Mouse (Mus musculus) heart, adult 2 months (tissue): Measurements from ENCODE around the gene Usp37. TPM values are rescaled to one million over a fixed set of nuclear protein-coding genes. Genes with fewer than 3 reads are reported as not detected.
"Not testable (repeated sequence)": the region's sequence is repeated elsewhere in the genome, so short reads cannot be mapped to it uniquely, and the experiment has no call there.

ENCODE experiments used
- DNase-seq, 2 experiments: peaks; one replicate each; pipeline ENCODE4 v3.0.0; 2021
- H3K27ac ChIP-seq: fragments of 200-600 bp; 2 replicates; pipeline ENCODE4 v1.8.1; 2022
- H3K27me3 ChIP-seq: fragments of 200-500 bp; 2 replicates; pipeline ENCODE4 v1.6.1; 2012; ENCODE audit warnings: mild to moderate bottlenecking, low read length, inconsistent platforms, mixed read lengths; ENCODE audit not compliant: control insufficient read depth, insufficient read depth
- H3K36me3 ChIP-seq: fragments of 200-500 bp; 2 replicates; pipeline ENCODE4 v1.6.1; 2012; ENCODE audit warnings: low read length, inconsistent platforms; ENCODE audit not compliant: control insufficient read depth, insufficient read depth
- H3K4me1 ChIP-seq: fragments of 200-500 bp; 2 replicates; pipeline ENCODE4 v1.6.1; 2011; ENCODE audit warnings: low read length; ENCODE audit not compliant: control insufficient read depth, insufficient read depth
- H3K4me3 ChIP-seq: fragments of 200-600 bp; 2 replicates; pipeline ENCODE4 v1.8.1; 2022
- H3K79me2 ChIP-seq: fragments of 200-500 bp; replicated peaks from 2 replicates; pipeline ENCODE4 v1.6.1; 2012; ENCODE audit warnings: mild to moderate bottlenecking, inconsistent platforms, low read length, moderate library complexity, mixed read lengths; ENCODE audit not compliant: control insufficient read depth, insufficient read depth
- H3K9ac ChIP-seq: fragments of 200-500 bp; 2 replicates; pipeline ENCODE4 v1.6.1; 2012; ENCODE audit warnings: low read depth, mild to moderate bottlenecking, control low read depth, inconsistent platforms, low read length, mixed read lengths
- CTCF ChIP-seq: fragments of 200-600 bp; IDR thresholded peaks from 2 replicates; pipeline ENCODE4 v1.8.1; 2022; ENCODE audit warnings: antibody characterized with exemption, mild to moderate bottlenecking, moderate library complexity
- EP300 ChIP-seq: fragments of 200-500 bp; IDR thresholded peaks from 2 replicates; pipeline ENCODE4 v1.6.1; 2011; ENCODE audit warnings: low read depth, low read length, control low read depth; ENCODE audit not compliant: insufficient read depth
- POLR2A ChIP-seq: fragments of 200-500 bp; IDR thresholded peaks from 2 replicates; pipeline ENCODE4 v1.6.1; 2011; ENCODE audit warnings: mild to moderate bottlenecking, low read depth, low read length, control low read depth; ENCODE audit not compliant: insufficient read depth
- WGBS: fragments of 180-500 bp; shearing (Covaris S2); methylation state at CpG from one replicate; pipeline ENCODE4 v1.1.7; 2018; 5-methylcytosine and 5-hydroxymethylcytosine counted together
- intact Hi-C: fragments of 180-260 bp; cut with DNase I; formaldehyde crosslinking; loops from one replicate; pipeline ENCODE4 v1.15.1; 2025
- polyA plus RNA-seq: library from polyadenylated mRNA; depleted of rRNA; stranded (reverse); fragments of >200 nt; gene quantifications from 2 replicates; pipeline ENCODE4 v1.2.3, GENCODE M21; 2012
- total RNA-seq, 2 experiments: library from RNA; stranded (reverse); gene quantifications; 2 replicates each; pipeline ENCODE4 v1.2.3; 2021

Usp37 gene
- total and polyA plus RNA-seq, 3 experiments, result 2.9 to 8.1 (median 6.5) TPM

DNA sequence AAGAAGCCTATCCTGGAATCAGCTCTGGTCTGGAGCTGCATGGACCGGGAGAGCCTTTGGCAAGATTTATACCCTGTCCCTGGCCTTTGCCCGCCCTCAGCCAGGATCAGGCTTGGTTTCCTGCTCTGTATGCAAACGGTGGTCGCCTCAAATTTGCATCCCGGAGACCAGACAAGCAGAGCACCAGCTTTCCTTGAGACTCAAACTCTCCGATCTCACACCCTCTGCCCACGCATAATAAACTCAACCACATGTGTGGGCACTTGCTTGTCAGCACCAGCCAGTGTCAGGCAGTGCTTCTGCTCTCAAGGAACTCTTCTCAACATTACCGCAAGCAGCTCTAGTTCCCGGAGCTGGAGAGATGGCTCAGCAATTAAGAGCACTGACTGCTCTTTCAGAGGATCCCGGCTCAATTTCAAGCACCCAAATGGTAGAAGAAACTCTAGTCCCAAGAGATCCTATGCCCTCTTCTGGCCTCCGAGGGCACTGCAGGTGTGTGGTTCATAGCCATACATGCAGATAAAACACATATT lies 146.1 kb downstream of the Usp37 start:
- intact Hi-C loops, result loop anchor here (2.0 to 10.0 kb wide), 3 partner anchors 55 to 191 kb away; partner anchors contain the start of genes Bcs1l and Zfp142
- peak; percentile 75 to 77 for DNase-seq
- Histone ChIP-seq H3K4me3 (peak overlapping the region; percentile 54), H3K4me1 (peaks cover 5% of the 10 kb centered on the region; the same call in 1 of the 2 replicates), H3K9ac (peak overlapping the region; percentile 58), H3K36me3 (no peaks in the 10 kb centered on the region), H3K79me2 (no peaks in the 10 kb centered on the region), H3K27ac (peak overlapping the region; percentile 95), H3K27me3 (no peaks in the 10 kb centered on the region)
- TF ChIP-seq POLR2A (no peak), CTCF (peak; percentile 85), EP300 (no peak)
- 5% methylated on average over 11 of the region's 11 CpGs for WGBS

GRCm38 (mm10) chr1:74397268-74397918 lies 146.7 kb downstream of the Usp37 start:
- intact Hi-C loops, result loop anchor here (10.0 kb wide), 1 partner anchor 187 kb away; the partner anchor contains the start of genes Bcs1l and Zfp142
- peak; percentile 95 for TF ChIP-seq POLR2A
- peak; percentile 85 for TF ChIP-seq EP300
- TF ChIP-seq CTCF, result peak; percentile 94; the same call in 1 of the 2 replicates

GRCm38 (mm10) chr1:74396456-74397222 lies 147.4 kb downstream of the Usp37 start:
- DNase-seq, result peak in 1 of 2 experiments; percentile 54
- 16% methylated on average over 12 of the region's 12 CpGs for WGBS
- H3K36me3 ChIP-seq, H3K27me3 ChIP-seq, H3K79me2 ChIP-seq, H3K4me1 ChIP-seq: not testable (repeated sequence)
- peak overlapping the region; percentile 33; the same call in 1 of the 2 replicates for H3K4me3 ChIP-seq
- intact Hi-C loops, result loop anchor here (10.0 kb wide), 1 partner anchor 188 kb away; the partner anchor contains the start of genes Bcs1l and Zfp142
- H3K27ac ChIP-seq, result peak overlapping the region; percentile 95
- H3K9ac ChIP-seq, result peak overlapping the region; percentile 45

More at GRCm38 (mm10) chr1:74397268-74397918, 146.7 kb downstream of the Usp37 start:
- no peaks in the 10 kb centered on the region for H3K36me3 ChIP-seq
- peaks cover 2% of the 10 kb centered on the region; the same call in 1 of the 2 replicates for H3K79me2 ChIP-seq
- H3K27me3 ChIP-seq, result no peaks in the 10 kb centered on the region
- H3K4me3 ChIP-seq, result peak overlapping the region; percentile 54
- peaks cover 5% of the 10 kb centered on the region; the same call in 1 of the 2 replicates for H3K4me1 ChIP-seq
- peak overlapping the region; percentile 58 for H3K9ac ChIP-seq
- DNase-seq, result peak; percentile 100
- peak overlapping the region; percentile 95 for H3K27ac ChIP-seq
- WGBS, result under 1% methylated on average over 41 of the region's 41 CpGs

DNA sequence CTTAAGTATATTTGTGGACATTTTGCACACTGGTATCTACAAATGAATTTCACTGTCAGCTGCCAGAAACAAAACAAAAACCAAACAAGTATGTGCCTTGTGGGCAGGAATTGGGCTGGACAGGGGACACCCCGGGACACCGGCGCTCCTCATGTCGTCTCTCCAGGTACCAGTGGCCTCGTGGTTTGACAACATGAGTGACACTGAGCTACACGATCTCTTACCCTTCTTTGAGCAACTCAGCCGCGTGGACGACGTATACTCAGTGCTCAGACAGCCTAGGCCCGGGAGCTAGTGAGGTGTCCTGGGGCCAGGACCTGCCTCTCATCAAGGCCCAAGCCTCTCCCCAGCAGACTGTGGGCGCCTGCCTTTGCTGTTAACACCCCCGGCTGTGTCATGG lies 148.8 kb downstream of the Usp37 start:
- Histone ChIP-seq H3K79me2 (peaks cover 7% of the 10 kb centered on the region; the same call in 1 of the 2 replicates), H3K27ac (no peak overlapping the region), H3K36me3 (no peaks in the 10 kb centered on the region), H3K4me3 (no peak overlapping the region), H3K27me3 (no peaks in the 10 kb centered on the region; the same call in 1 of the 2 replicates), H3K4me1 (peaks cover 6% of the 10 kb centered on the region; the same call in 1 of the 2 replicates), H3K9ac (no peak overlapping the region)
- WGBS, result 85% methylated on average over 12 of the region's 13 CpGs
- TF ChIP-seq POLR2A (no peak), CTCF (no peak), EP300 (no peak)
- DNase-seq, result no peak
- intact Hi-C loops, result loop anchor here (10.0 kb wide), 1 partner anchor 190 kb away; the partner anchor contains the start of genes Bcs1l and Zfp142

DNA sequence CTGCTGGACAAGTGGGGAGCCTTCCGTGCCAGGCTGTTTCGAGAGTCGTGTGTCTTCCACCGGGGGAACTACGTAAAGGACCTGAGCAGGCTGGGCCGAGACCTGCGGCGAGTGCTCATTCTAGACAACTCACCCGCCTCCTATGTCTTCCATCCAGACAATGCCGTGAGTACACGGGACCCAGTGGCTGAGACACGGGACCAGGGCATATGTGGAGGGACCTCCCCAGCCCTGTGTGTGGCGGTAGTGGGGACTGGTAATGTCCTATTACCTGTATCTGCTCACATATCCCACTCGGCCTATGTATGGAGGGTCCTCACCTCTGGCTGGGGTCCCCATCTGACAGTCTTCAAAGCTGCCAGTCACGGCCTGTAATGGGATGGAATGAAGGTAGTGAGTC lies 149.2 kb downstream of the Usp37 start:
- no peak overlapping the region for H3K4me3 ChIP-seq
- 94% methylated on average over 15 of the region's 15 CpGs for WGBS
- intact Hi-C loops, result loop anchor here (10.0 kb wide), 1 partner anchor 190 kb away; the partner anchor contains the start of genes Bcs1l and Zfp142
- no peaks in the 10 kb centered on the region for H3K36me3 ChIP-seq
- H3K79me2 ChIP-seq, result peaks cover 7% of the 10 kb centered on the region; the same call in 1 of the 2 replicates
- DNase-seq, result no peak
- no peak overlapping the region for H3K27ac ChIP-seq
- H3K4me1 ChIP-seq, result peaks cover 6% of the 10 kb centered on the region; the same call in 1 of the 2 replicates
- no peak overlapping the region for H3K9ac ChIP-seq
- no peak for TF ChIP-seq EP300
- no peak for TF ChIP-seq POLR2A
- TF ChIP-seq CTCF, result no peak
- H3K27me3 ChIP-seq, result no peaks in the 10 kb centered on the region; the same call in 1 of the 2 replicates
